Mouse (Mus musculus) liver, adult 2 months (tissue): ENCODE measurements around the gene Poln. TPM values are rescaled to one million over a fixed set of nuclear protein-coding genes. Genes with fewer than 3 reads are reported as not detected.

Experiments
- DNase-seq: peaks from one replicate; pipeline ENCODE4 v3.0.0-alpha.2; 2011; ENCODE audit warnings: low read depth, low spot score; ENCODE audit errors: extremely low read depth
- H3K27ac ChIP-seq: fragments of 200-500 bp; replicated peaks from 2 replicates; pipeline ENCODE4 v1.5.1; 2012; ENCODE audit warnings: low read depth, mild to moderate bottlenecking, control low read depth, inconsistent platforms, low read length; ENCODE audit not compliant: insufficient read depth
- H3K27me3 ChIP-seq: fragments of 200-500 bp; 2 replicates; pipeline ENCODE4 v1.6.1; 2012; ENCODE audit warnings: mild to moderate bottlenecking, moderate library complexity, low read length, inconsistent platforms; ENCODE audit not compliant: control insufficient read depth, insufficient read depth
- H3K36me3 ChIP-seq: fragments of 200-500 bp; 2 replicates; pipeline ENCODE4 v1.6.1; 2012; ENCODE audit warnings: low read length, inconsistent platforms; ENCODE audit not compliant: control insufficient read depth, insufficient read depth
- H3K4me1 ChIP-seq: fragments of 200-500 bp; 2 replicates; pipeline ENCODE4 v1.6.1; 2011; ENCODE audit warnings: low read length; ENCODE audit not compliant: control insufficient read depth, insufficient read depth
- H3K4me3 ChIP-seq: fragments of 200-500 bp; 2 replicates; pipeline ENCODE4 v1.5.1; 2011; ENCODE audit warnings: low read depth, mild to moderate bottlenecking, control low read depth, low read length, moderate library complexity; ENCODE audit not compliant: insufficient read depth
- H3K79me2 ChIP-seq: fragments of 200-500 bp; 2 replicates; pipeline ENCODE4 v1.6.1; 2012; ENCODE audit warnings: inconsistent platforms, mild to moderate bottlenecking, low read length, moderate library complexity; ENCODE audit not compliant: control insufficient read depth, insufficient read depth
- H3K9ac ChIP-seq: fragments of 200-500 bp; 2 replicates; pipeline ENCODE4 v1.6.1; 2012; ENCODE audit warnings: low read depth, mild to moderate bottlenecking, control low read depth, inconsistent platforms, low read length
- CTCF ChIP-seq: fragments of 200-500 bp; IDR thresholded peaks from 2 replicates; pipeline ENCODE4 v1.5.1; 2011; ENCODE audit warnings: low read depth, low read length, control low read depth
- POLR2A ChIP-seq: fragments of 200-500 bp; IDR thresholded peaks from 2 replicates; pipeline ENCODE4 v1.6.1; 2011; ENCODE audit warnings: low read length, control low read depth; ENCODE audit not compliant: insufficient read depth; ENCODE audit errors: extremely low read depth
- WGBS: fragments of 180-500 bp; shearing (Covaris S2); methylation state at CpG from one replicate; pipeline ENCODE4 v1.1.7; 2018; 5-methylcytosine and 5-hydroxymethylcytosine counted together
- polyA plus RNA-seq: library from polyadenylated mRNA; depleted of rRNA; stranded (reverse); fragments of >200 nt; gene quantifications from 2 replicates; pipeline ENCODE4 v1.2.3, GENCODE M21; 2012
- total RNA-seq: library from RNA; depleted of rRNA; stranded (reverse); fragments of >200 nt; gene quantifications from 2 replicates; pipeline ENCODE4 v1.2.3, GENCODE M21; 2014

Poln gene
- total and polyA plus RNA-seq, 2 experiments, result not detected

- Histone ChIP-seq H3K79me2 (no peaks in the 10 kb centered on the region), H3K36me3 (no peaks in the 10 kb centered on the region), H3K4me3 (no peak overlapping the region), H3K9ac (no peak overlapping the region), H3K27ac (no peak overlapping the region), H3K27me3 (no peaks in the 10 kb centered on the region), H3K4me1 (no peaks in the 10 kb centered on the region; the same call in 1 of the 2 replicates)
- TF ChIP-seq CTCF (no peak), POLR2A (no peak)
- DNase-seq, result no peak
- WGBS, result 72% methylated on average over 4 of the region's 4 CpGs
These were observed 28.0 kb upstream of the Poln start for GRCm38 (mm10) chr5:34197243-34197642.

GRCm38 (mm10) chr5:34196423-34196822 is 27.2 kb upstream of the Poln start:
- Histone ChIP-seq H3K27ac (no peak overlapping the region), H3K4me3 (no peak overlapping the region), H3K4me1 (no peaks in the 10 kb centered on the region), H3K27me3 (no peaks in the 10 kb centered on the region), H3K79me2 (no peaks in the 10 kb centered on the region), H3K36me3 (no peaks in the 10 kb centered on the region), H3K9ac (no peak overlapping the region)
- DNase-seq, result no peak
- TF ChIP-seq POLR2A, result no peak
- TF ChIP-seq CTCF, result no peak
- 91% methylated on average over 7 of the region's 7 CpGs for WGBS

GRCm38 (mm10) chr5:34195786-34196185 is 26.5 kb upstream of the Poln start:
- no peak overlapping the region for H3K9ac ChIP-seq
- TF ChIP-seq POLR2A (no peak), CTCF (no peak)
- H3K79me2 ChIP-seq, result no peaks in the 10 kb centered on the region
- DNase-seq, result no peak
- WGBS, result 96% methylated on average over 12 of the region's 12 CpGs
- H3K27ac ChIP-seq, result no peak overlapping the region
- no peaks in the 10 kb centered on the region for H3K4me1 ChIP-seq
- no peaks in the 10 kb centered on the region for H3K27me3 ChIP-seq
- H3K4me3 ChIP-seq, result no peak overlapping the region
- H3K36me3 ChIP-seq, result no peaks in the 10 kb centered on the region

GRCm38 (mm10) chr5:34194975-34195662 is 25.9 kb upstream of the Poln start:
- no peak overlapping the region for H3K27ac ChIP-seq
- no peak for DNase-seq
- TF ChIP-seq CTCF (no peak), POLR2A (no peak)
- H3K4me1 ChIP-seq, result no peaks in the 10 kb centered on the region
- WGBS, result 85% methylated on average over 6 of the region's 6 CpGs
- no peak overlapping the region for H3K9ac ChIP-seq
- H3K36me3 ChIP-seq, result no peaks in the 10 kb centered on the region
- no peaks in the 10 kb centered on the region for H3K27me3 ChIP-seq
- no peak overlapping the region for H3K4me3 ChIP-seq
- no peaks in the 10 kb centered on the region for H3K79me2 ChIP-seq

- Histone ChIP-seq H3K27ac (no peak overlapping the region), H3K79me2 (no peaks in the 10 kb centered on the region), H3K4me3 (no peak overlapping the region), H3K9ac (no peak overlapping the region), H3K36me3 (no peaks in the 10 kb centered on the region), H3K27me3 (no peaks in the 10 kb centered on the region), H3K4me1 (no peaks in the 10 kb centered on the region)
- TF ChIP-seq POLR2A (no peak), CTCF (no peak)
- WGBS, result 68% methylated on average over 1 of the region's 1 CpGs
- no peak for DNase-seq
These were observed 25.2 kb upstream of the Poln start for GRCm38 (mm10) chr5:34194426-34194825.

GRCm38 (mm10) chr5:34191843-34192242 is 22.6 kb upstream of the Poln start:
- DNase-seq, result peak; percentile 29
- 74% methylated on average over 4 of the region's 4 CpGs for WGBS
- Histone ChIP-seq H3K9ac (no peak overlapping the region), H3K36me3 (no peaks in the 10 kb centered on the region), H3K4me1 (peaks cover 2% of the 10 kb centered on the region; the same call in 1 of the 2 replicates), H3K27me3 (no peaks in the 10 kb centered on the region), H3K27ac (no peak overlapping the region), H3K4me3 (no peak overlapping the region), H3K79me2 (peaks cover under 1% of the 10 kb centered on the region; the same call in 1 of the 2 replicates)
- TF ChIP-seq CTCF (peak; percentile 51), POLR2A (no peak)
